Mouse (Mus musculus) liver, embryonic 14.5 days (tissue): ENCODE measurements around the gene Rbm19. TPM values are rescaled to one million over a fixed set of nuclear protein-coding genes. Genes with fewer than 3 reads are reported as not detected.

Source experiments
- ATAC-seq: fragments of 200-750 bp; cut with Nextera tagmentation; 2 replicates; pipeline ENCODE4 v1.8.0; 2017; ENCODE audit warnings: moderate number of reproducible peaks, mild to moderate bottlenecking, moderate library complexity; ENCODE audit not compliant: insufficient read depth
- DNase-seq, 3 experiments: peaks; one replicate each; pipeline ENCODE4 v3.0.0-alpha.2; 2012 to 2013; ENCODE audit warnings: low read depth in 3 of 3, low spot score in 3 of 3
- H3K27ac ChIP-seq: fragments of 300-500 bp; sonication (generic); 2 replicates; pipeline ENCODE4 v1.5.1; 2014; ENCODE audit warnings: moderate library complexity, mild to moderate bottlenecking, control low read depth, inconsistent platforms
- H3K27me3 ChIP-seq: fragments of 300-500 bp; sonication (generic); 2 replicates; pipeline ENCODE4 v1.6.1; 2014; ENCODE audit warnings: mild to moderate bottlenecking, low read length, moderate library complexity; ENCODE audit not compliant: control insufficient read depth, insufficient read depth
- H3K36me3 ChIP-seq: fragments of 300-500 bp; sonication (generic); replicated peaks from 2 replicates; pipeline ENCODE4 v1.6.1; 2014; ENCODE audit warnings: low read depth; ENCODE audit not compliant: control insufficient read depth, insufficient read depth
- H3K4me1 ChIP-seq, 2 experiments: fragments of 200-500 bp in 1 of 2; fragments of 300-500 bp in 1 of 2; sonication (generic) in 1 of 2; replicated peaks; 2 replicates each; pipeline ENCODE4 v1.6.1; 2012 to 2014; ENCODE audit warnings: antibody characterized with exemption in 1 of 2, inconsistent platforms in 1 of 2, low read length in 1 of 2; ENCODE audit not compliant: control insufficient read depth in 2 of 2, insufficient read depth in 2 of 2
- H3K4me2 ChIP-seq: fragments of 300-500 bp; sonication (generic); 2 replicates; pipeline ENCODE4 v1.6.1; 2014; ENCODE audit warnings: low read depth, mild to moderate bottlenecking, control low read depth, moderate library complexity
- H3K4me3 ChIP-seq, 2 experiments: fragments of 200-500 bp in 1 of 2; fragments of 300-500 bp in 1 of 2; sonication (generic) in 1 of 2; 2 replicates each; pipeline ENCODE4 v1.5.1; 2012 to 2014; ENCODE audit warnings: low read depth in 2 of 2, low read length in 2 of 2, mild to moderate bottlenecking in 2 of 2, control low read depth in 1 of 2, inconsistent platforms in 1 of 2, moderate library complexity in 1 of 2; ENCODE audit not compliant: insufficient read depth in 1 of 2
- H3K9ac ChIP-seq: fragments of 300-500 bp; sonication (generic); replicated peaks from 2 replicates; pipeline ENCODE4 v1.6.1; 2014; ENCODE audit warnings: mild to moderate bottlenecking, control low read depth, moderate library complexity
- H3K9me3 ChIP-seq: fragments of 300-500 bp; sonication (generic); 2 replicates; pipeline ENCODE4 v1.6.1; 2016; ENCODE audit warnings: low read length, mixed read lengths; ENCODE audit not compliant: control insufficient read depth
- CTCF ChIP-seq: IDR thresholded peaks from 2 replicates; pipeline ENCODE4 v1.5.1; 2016; ENCODE audit warnings: antibody characterized with exemption, low read depth, control low read depth
- EP300 ChIP-seq: IDR thresholded peaks from 2 replicates; pipeline ENCODE4 v1.6.1; 2016; ENCODE audit warnings: antibody characterized with exemption, low read depth
- WGBS: fragments of 180-500 bp; shearing (Covaris S2); extraction: QIAGEN DNeasy Blood & Tissue Kit; methylation state at CpG from one replicate; pipeline ENCODE4 v1.1.7; 2014; ENCODE audit not compliant: insufficient replicate concordance; 5-methylcytosine and 5-hydroxymethylcytosine counted together
- polyA plus RNA-seq, 2 experiments: library from polyadenylated mRNA; depleted of rRNA in 1 of 2; stranded (reverse) in 1 of 2; unstranded in 1 of 2; fragments of >200 nt; fragmentation: Nextera tagmentation in 1 of 2; extraction: Ambion mirVana in 1 of 2; gene quantifications; 2 replicates each; pipeline versions ENCODE4 v1.2.1 to v1.2.3; 2012 to 2014

Gene Rbm19
- polyA plus RNA-seq (2012; rRNA removed) = 6.7 and 6.8 TPM in 2 replicates
- 10.9 and 11.1 TPM in 2 replicates for polyA plus RNA-seq (2014; fragmentation: Nextera tagmentation; extraction: Ambion mirVana)

DNA sequence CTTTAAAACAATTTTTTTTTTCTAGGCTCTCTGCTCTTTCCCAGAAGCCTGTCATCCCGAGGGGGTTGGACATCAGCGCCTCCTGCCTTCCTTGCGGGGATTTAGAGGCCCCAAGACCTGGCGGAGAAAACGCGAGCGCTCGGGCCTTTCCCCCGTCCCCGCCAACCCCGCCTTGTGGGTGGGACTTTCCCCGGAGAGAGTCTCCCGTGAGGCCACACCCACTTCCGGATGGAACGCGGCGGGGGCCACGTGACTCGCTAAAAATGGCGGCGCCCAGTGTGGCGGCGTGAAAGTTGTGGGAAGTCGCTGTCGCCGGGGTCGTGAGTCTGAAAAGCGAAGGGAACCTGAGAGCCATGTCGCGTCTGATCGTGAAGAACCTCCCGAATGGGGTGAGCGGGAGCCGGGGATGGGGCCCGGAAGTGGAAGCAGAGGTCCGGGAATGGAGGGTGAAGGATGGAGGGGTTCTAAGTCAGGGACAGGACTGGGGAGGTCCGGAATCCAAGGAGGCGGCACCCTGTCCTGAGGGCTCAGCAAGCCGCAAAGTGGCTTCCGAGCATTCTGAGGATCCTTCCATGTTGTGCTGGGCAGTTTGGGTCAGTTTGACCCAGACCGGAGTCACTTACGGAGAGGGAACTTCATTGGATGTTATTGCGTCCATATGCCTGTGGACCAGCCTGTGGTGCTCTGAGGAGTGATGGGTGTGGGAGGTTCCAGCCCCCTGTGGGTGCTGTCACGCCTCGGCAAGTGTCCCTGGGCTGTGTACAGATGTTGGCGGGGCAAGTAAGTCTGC lies at the start of gene Rbm19:
Rbm19 (plus strand) TSS at position 205 of the 790 bp plus-strand sequence.
- TF ChIP-seq CTCF (peak; percentile 50), EP300 (no peak)
- peak; percentile 81 to 87 (median 84) for DNase-seq
- H3K9me3 ChIP-seq = no peaks in the 10 kb centered on the region
- no peaks in the 10 kb centered on the region for H3K27me3 ChIP-seq
- ATAC-seq = peak; percentile 85
- peak within 1 kb of the TSS; percentile 74 for H3K9ac ChIP-seq
- H3K27ac ChIP-seq = no peak within 1 kb of the TSS
- peaks cover 7% of the 10 kb centered on the region in 2 experiments for H3K4me1 ChIP-seq
- H3K4me3 ChIP-seq = peak within 1 kb of the TSS; percentile 87 to 98
- under 1% methylated on average over 46 of the region's 46 CpGs for WGBS
- peak within 1 kb of the TSS; percentile 90 for H3K4me2 ChIP-seq
- peaks cover 3% of the 10 kb centered on the region; the same call in 1 of the 2 replicates for H3K36me3 ChIP-seq

DNA sequence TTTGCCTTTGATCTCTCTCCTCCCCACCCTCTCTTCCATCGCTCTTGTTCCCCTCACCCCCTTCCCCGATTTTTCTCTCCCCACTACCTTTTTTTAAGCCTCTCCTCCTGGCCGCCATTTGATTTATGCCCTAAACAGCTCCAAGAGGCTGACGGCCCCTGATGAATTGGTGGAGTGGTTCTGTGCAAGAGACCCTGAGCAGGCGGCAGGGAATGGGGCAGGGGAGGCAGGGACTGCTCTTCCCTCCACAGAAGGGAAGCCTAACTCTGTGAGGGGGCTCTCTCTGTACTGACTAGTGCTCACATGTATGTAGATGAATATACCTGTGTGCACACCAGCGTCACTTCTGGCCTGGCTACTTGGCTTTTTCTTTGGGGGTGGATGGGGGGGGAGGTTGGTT lies 49.0 kb upstream of the Rbm19 start:
- DNase-seq = no peak
- Histone ChIP-seq H3K4me2 (no peak overlapping the region), H3K27ac (no peak overlapping the region), H3K36me3 (no peaks in the 10 kb centered on the region), H3K9ac (no peak overlapping the region), H3K9me3 (no peaks in the 10 kb centered on the region), H3K27me3 (no peaks in the 10 kb centered on the region), H3K4me1 (0 out of 4 replicates have a peak, but pooled peaks cover 0 to 2% of the 10 kb centered on the region in 2 experiments), H3K4me3 (no peak overlapping the region)
- no peak for TF ChIP-seq EP300
- TF ChIP-seq CTCF = no peak
- no peak for ATAC-seq
- 25% methylated on average over 6 of the region's 6 CpGs for WGBS

DNA sequence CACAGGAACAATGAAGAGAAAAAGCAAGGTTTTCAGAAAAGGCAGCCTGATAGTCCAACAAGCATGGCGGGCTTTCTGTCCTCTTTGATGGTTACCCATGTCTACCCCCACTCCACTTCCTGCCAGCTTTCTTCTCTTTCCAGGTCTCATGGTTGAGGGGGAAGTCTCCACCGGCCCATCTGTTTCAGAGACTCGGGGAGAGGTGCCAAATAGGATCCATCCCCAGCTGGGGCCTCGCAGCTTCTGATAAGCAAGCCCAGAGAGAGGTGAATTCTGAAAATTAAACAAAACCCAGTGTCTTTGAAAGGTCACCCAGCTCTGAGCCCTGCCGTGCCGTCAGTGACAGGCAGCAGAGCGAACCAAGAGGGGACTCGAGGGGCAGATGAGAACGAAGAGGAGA lies 42.2 kb upstream of the Rbm19 start:
- no peaks in the 10 kb centered on the region for H3K4me1 ChIP-seq
- no peaks in the 10 kb centered on the region for H3K9me3 ChIP-seq
- H3K4me2 ChIP-seq = no peak overlapping the region
- H3K9ac ChIP-seq = no peak overlapping the region
- no peak overlapping the region for H3K27ac ChIP-seq
- TF ChIP-seq CTCF (no peak), EP300 (no peak)
- ATAC-seq = no peak
- no peaks in the 10 kb centered on the region for H3K27me3 ChIP-seq
- DNase-seq = no peak
- 34% methylated on average over 9 of the region's 9 CpGs for WGBS
- no peak overlapping the region for H3K4me3 ChIP-seq
- H3K36me3 ChIP-seq = no peaks in the 10 kb centered on the region

DNA sequence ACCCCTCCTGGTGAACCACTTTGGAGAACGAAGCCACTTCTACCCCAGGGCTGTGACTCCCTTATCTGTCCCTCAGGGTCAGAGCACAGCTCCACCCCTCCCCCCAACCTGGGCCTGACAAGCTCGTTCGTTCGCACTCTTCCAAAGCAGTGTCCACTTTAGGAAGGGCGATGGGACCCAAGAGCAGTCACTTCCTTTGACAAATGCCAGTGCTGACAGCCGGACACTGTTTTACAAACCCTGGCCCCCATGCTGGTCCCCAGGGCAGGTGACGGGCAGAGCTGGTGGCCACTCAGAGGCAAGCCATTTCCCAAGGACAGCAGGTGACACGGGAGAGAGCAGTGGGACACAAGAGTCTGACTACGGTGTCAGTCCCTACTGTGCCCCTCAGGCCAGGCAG lies 36.2 kb upstream of the Rbm19 start:
- no peak for TF ChIP-seq EP300
- no peak for TF ChIP-seq CTCF
- no peak overlapping the region for H3K4me3 ChIP-seq
- H3K9me3 ChIP-seq = no peaks in the 10 kb centered on the region
- no peak overlapping the region for H3K9ac ChIP-seq
- H3K27me3 ChIP-seq = no peaks in the 10 kb centered on the region
- WGBS = 42% methylated on average over 9 of the region's 9 CpGs
- no peak overlapping the region for H3K27ac ChIP-seq
- no peaks in the 10 kb centered on the region for H3K36me3 ChIP-seq
- no peak overlapping the region for H3K4me2 ChIP-seq
- DNase-seq = no peak
- H3K4me1 ChIP-seq = no peaks in the 10 kb centered on the region
- no peak for ATAC-seq

DNA sequence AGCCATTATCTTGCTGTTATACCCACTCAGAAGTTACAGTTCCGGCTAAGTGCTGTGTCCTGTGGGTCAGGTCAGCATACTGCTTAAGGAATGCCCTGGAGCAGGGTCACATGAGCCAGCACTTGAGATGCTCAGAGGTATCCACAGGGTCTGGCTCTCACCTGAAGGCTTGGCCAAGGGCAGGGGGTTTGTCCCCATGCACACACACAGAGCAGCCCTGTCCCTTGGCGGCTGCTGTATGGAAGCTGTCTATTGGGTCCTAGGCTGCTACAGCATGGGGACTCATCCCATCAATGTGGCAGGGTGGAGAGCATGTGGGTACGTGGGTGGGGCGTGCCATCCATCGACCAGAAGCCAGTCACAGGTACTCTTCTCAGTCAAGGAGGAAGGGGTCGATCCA lies 35.8 kb upstream of the Rbm19 start:
- 59% methylated on average over 6 of the region's 6 CpGs for WGBS
- Histone ChIP-seq H3K4me3 (no peak overlapping the region), H3K27me3 (no peaks in the 10 kb centered on the region), H3K36me3 (no peaks in the 10 kb centered on the region), H3K27ac (no peak overlapping the region), H3K4me2 (no peak overlapping the region), H3K9me3 (no peaks in the 10 kb centered on the region), H3K9ac (no peak overlapping the region), H3K4me1 (no peaks in the 10 kb centered on the region)
- no peak for ATAC-seq
- DNase-seq = no peak
- TF ChIP-seq EP300 (no peak), CTCF (no peak)
